Mouse (Mus musculus): Measurements from ENCODE around the gene Nr4a1. TPM values are rescaled to one million over a fixed set of nuclear protein-coding genes. Genes with fewer than 3 reads are reported as not detected.

Nr4a1 gene
- polyA plus RNA-seq, 1 experiment from 2014 or later: 5.5 TPM

GRCm38 (mm10) chr15:101287361-101287760 lies 33.3 kb downstream of the Nr4a1 start:
- Histone ChIP-seq H3K9me3 (no peaks in the 10 kb centered on the region), H3K27me3 (no peaks in the 10 kb centered on the region), H3K27ac (no peak overlapping the region), H3K4me3 (replicated peaks) (no peak overlapping the region), H3K4me2 (no peak overlapping the region), H3K9ac (replicated peaks) (no peak overlapping the region), H3K4me1 (replicated peaks) (peaks cover 14% of the 10 kb centered on the region), H3K36me3 (peaks cover 64% of the 10 kb centered on the region)
- ATAC-seq (ENCODE audit: insufficient number of reproducible peaks, insufficient read depth, low FRiP score, low TSS enrichment, low read depth): no peak
- 85% methylated on average over 6 of the region's 6 CpGs for WGBS

GRCm38 (mm10) chr15:101290354-101290753 lies 36.3 kb downstream of the Nr4a1 start:
- no peak overlapping the region for H3K27ac ChIP-seq
- no peak overlapping the region for H3K9ac ChIP-seq (replicated peaks)
- H3K9me3 ChIP-seq: no peaks in the 10 kb centered on the region
- no peak overlapping the region for H3K4me2 ChIP-seq
- H3K4me3 ChIP-seq (replicated peaks): no peak overlapping the region
- no peaks in the 10 kb centered on the region for H3K27me3 ChIP-seq
- H3K36me3 ChIP-seq: peaks cover 64% of the 10 kb centered on the region
- WGBS: 95% methylated on average over 15 of the region's 15 CpGs
- ATAC-seq (ENCODE audit: insufficient number of reproducible peaks, insufficient read depth, low FRiP score, low TSS enrichment, low read depth): no peak
- peaks cover 33% of the 10 kb centered on the region for H3K4me1 ChIP-seq (replicated peaks)

DNA sequence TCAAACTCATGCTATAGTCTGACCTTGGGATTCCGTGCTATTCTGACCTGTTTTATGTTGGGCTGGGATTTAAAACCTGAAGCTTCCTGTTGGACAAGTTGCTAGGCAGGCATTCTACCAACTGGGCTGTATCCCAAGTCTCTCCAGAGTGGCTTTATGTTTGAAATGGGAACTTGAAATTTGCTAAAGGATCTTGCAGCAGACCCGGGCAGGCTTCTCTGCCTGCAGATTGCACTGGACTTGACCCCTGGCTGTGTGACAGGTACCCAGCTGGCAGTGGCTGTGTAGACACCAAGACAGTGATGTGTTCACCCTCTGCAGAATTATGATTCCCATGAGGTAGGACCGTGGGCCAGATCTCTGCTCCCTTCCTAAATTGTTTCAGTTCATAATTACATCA lies 37.9 kb downstream of the Nr4a1 start:
- H3K4me1 ChIP-seq (replicated peaks): peaks cover 33% of the 10 kb centered on the region
- H3K4me3 ChIP-seq (replicated peaks): no peak overlapping the region
- WGBS: 91% methylated on average over 3 of the region's 3 CpGs
- H3K9ac ChIP-seq (replicated peaks): no peak overlapping the region
- H3K27me3 ChIP-seq: no peaks in the 10 kb centered on the region
- ATAC-seq (ENCODE audit: insufficient number of reproducible peaks, insufficient read depth, low FRiP score, low TSS enrichment, low read depth): no peak
- H3K36me3 ChIP-seq: peaks cover 53% of the 10 kb centered on the region
- H3K27ac ChIP-seq: no peak overlapping the region
- no peak overlapping the region for H3K4me2 ChIP-seq
- no peaks in the 10 kb centered on the region for H3K9me3 ChIP-seq

DNA sequence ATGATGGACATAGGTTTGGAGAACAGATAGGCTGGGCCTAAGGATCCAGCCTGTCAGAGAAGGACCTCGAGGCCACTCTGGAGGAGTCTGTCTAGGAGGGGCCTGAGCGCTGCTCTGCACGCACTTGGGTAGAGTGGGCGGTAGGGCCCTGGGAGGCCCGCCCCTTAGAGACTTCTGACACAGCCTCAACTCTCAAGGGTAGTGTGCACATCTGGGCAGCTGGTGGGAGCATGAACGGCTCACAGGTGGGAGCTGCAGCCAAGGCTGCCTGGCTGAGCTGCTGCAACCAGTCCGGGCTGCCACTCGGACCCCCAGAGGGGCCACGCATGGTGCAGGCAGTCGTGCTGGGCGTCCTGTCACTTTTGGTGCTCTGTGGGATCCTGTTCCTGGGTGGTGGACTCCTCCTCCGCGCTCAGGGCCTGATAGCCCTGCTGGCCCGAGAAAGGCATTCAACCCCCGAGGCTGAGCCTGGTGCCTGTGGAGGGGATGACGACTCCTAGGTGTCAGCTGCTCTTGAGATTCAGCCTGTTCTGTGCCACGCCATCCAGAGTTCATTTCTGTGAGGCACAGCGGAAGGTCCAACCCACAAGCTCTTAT lies 39.1 kb downstream of the Nr4a1 start, which contains the start of gene 6030408B16Rik:
Gene 6030408B16Rik (plus strand): TSS at position 188 of the 597 bp plus-strand sequence.
- Histone ChIP-seq H3K4me2 (peak within 1 kb of the TSS; percentile 20), H3K9me3 (no peaks in the 10 kb centered on the region), H3K4me1 (replicated peaks) (peaks cover 35% of the 10 kb centered on the region), H3K27me3 (no peaks in the 10 kb centered on the region), H3K36me3 (peaks cover 42% of the 10 kb centered on the region), H3K27ac (peak within 1 kb of the TSS; percentile 72), H3K4me3 (replicated peaks) (0 out of 2 replicates have a peak within 1 kb of the TSS, but pooled peaks have one; percentile 1), H3K9ac (replicated peaks) (peak within 1 kb of the TSS; percentile 14; the same call in 1 of the 2 replicates)
- no peak for ATAC-seq (ENCODE audit: insufficient number of reproducible peaks, insufficient read depth, low FRiP score, low TSS enrichment, low read depth)
- 42% methylated on average over 18 of the region's 18 CpGs for WGBS

GRCm38 (mm10) chr15:101294028-101294894 lies 40.2 kb downstream of the Nr4a1 start:
- peak overlapping the region; percentile 20 for H3K4me2 ChIP-seq
- no peak for ATAC-seq (ENCODE audit: insufficient number of reproducible peaks, insufficient read depth, low FRiP score, low TSS enrichment, low read depth)
- 40% methylated on average over 16 of the region's 16 CpGs for WGBS

GRCm38 (mm10) chr15:101295106-101295505 lies 41.0 kb downstream of the Nr4a1 start:
- Histone ChIP-seq H3K27me3 (no peaks in the 10 kb centered on the region), H3K9ac (replicated peaks) (no peak overlapping the region), H3K36me3 (peaks cover 23% of the 10 kb centered on the region), H3K4me2 (no peak overlapping the region), H3K4me1 (replicated peaks) (peaks cover 41% of the 10 kb centered on the region), H3K9me3 (no peaks in the 10 kb centered on the region), H3K27ac (no peak overlapping the region), H3K4me3 (replicated peaks) (no peak overlapping the region)
- WGBS: 72% methylated on average over 7 of the region's 7 CpGs
- no peak for ATAC-seq (ENCODE audit: insufficient number of reproducible peaks, insufficient read depth, low FRiP score, low TSS enrichment, low read depth)

More at GRCm38 (mm10) chr15:101294028-101294894, 40.2 kb downstream of the Nr4a1 start:
- 0 out of 2 replicates have a peak overlapping the region, but pooled peaks have one; percentile 1 for H3K4me3 ChIP-seq (replicated peaks)
- H3K27ac ChIP-seq: peak overlapping the region; percentile 72
- peaks cover 41% of the 10 kb centered on the region for H3K4me1 ChIP-seq (replicated peaks)
- no peaks in the 10 kb centered on the region for H3K27me3 ChIP-seq
- H3K9ac ChIP-seq (replicated peaks): peak overlapping the region; percentile 27; the same call in 1 of the 2 replicates
- no peaks in the 10 kb centered on the region for H3K9me3 ChIP-seq
- H3K36me3 ChIP-seq: peaks cover 31% of the 10 kb centered on the region

DNA sequence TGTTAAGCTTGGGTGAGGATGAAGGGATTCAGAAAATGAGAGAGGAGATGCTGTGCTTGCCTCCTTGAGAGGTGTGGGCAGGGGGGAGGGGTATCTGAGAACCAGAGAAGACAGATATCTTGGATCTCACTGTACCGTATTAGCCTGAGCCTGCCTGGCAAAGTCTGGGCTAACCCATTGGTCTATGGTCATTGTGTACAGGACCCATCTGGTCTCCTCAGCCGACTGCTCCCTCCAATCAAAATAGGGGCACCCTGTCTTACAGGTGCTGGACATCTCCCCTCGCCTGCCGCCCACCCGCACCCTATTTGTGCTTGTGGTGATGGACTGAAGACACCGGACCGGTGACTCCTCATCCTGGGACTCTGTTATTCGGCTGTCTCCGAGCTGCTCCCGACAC lies 41.5 kb downstream of the Nr4a1 start:
- WGBS: 95% methylated on average over 10 of the region's 10 CpGs
- Histone ChIP-seq H3K27ac (no peak overlapping the region), H3K36me3 (peaks cover 17% of the 10 kb centered on the region), H3K27me3 (no peaks in the 10 kb centered on the region), H3K9me3 (no peaks in the 10 kb centered on the region), H3K4me2 (no peak overlapping the region), H3K9ac (replicated peaks) (no peak overlapping the region), H3K4me3 (replicated peaks) (no peak overlapping the region), H3K4me1 (replicated peaks) (peaks cover 41% of the 10 kb centered on the region)
- ATAC-seq (ENCODE audit: insufficient number of reproducible peaks, insufficient read depth, low FRiP score, low TSS enrichment, low read depth): no peak

DNA sequence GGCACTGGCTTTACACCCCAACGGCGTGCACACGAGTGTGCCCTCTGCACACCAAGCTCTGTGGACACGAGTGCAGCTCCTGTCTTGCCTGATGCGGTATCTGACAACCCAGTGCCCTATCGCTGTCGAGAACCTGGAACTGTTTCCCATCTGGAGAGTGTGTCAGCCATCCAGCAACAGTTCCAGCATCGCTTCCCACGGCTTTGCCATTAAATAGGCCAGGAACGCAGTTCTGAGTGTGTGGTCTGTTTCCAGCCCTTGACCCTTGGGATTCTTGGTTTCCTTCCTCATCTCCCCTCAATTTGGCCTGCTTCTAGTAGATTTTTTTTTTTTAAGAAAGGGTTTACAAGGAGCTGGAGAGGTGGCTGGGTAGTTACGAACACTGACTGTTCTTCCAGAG lies 42.0 kb downstream of the Nr4a1 start:
- Histone ChIP-seq H3K4me2 (no peak overlapping the region), H3K27ac (no peak overlapping the region), H3K9me3 (no peaks in the 10 kb centered on the region), H3K4me1 (replicated peaks) (peaks cover 41% of the 10 kb centered on the region), H3K27me3 (no peaks in the 10 kb centered on the region), H3K4me3 (replicated peaks) (no peak overlapping the region), H3K36me3 (peaks cover 13% of the 10 kb centered on the region), H3K9ac (replicated peaks) (no peak overlapping the region)
- no peak for ATAC-seq (ENCODE audit: insufficient number of reproducible peaks, insufficient read depth, low FRiP score, low TSS enrichment, low read depth)
- WGBS: 74% methylated on average over 11 of the region's 11 CpGs

DNA sequence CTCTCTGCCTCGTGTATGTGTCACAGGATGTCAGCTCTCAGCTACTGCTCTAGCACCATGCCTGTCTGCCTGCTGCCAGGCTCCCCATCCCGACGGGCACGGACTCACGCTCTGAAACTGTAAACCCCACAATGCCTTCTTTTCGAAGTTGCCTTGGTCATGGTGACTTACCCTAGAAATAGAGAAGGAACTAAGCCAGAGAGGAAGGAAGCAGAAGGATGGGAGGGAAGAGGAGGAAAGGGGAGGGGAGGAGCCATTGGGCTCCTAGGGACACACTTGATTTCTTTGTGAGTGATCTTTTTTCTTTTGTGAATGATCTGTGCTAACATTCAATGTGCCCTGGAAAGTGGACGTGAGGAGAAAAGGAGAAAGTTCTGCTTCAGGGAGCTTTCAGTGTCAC lies 43.9 kb downstream of the Nr4a1 start:
- WGBS: 37% methylated on average over 7 of the region's 7 CpGs
- Histone ChIP-seq H3K27me3 (no peaks in the 10 kb centered on the region), H3K9me3 (no peaks in the 10 kb centered on the region), H3K4me3 (replicated peaks) (no peak overlapping the region), H3K27ac (no peak overlapping the region), H3K4me1 (replicated peaks) (peaks cover 38% of the 10 kb centered on the region), H3K4me2 (peak overlapping the region; percentile 46), H3K9ac (replicated peaks) (peak overlapping the region; percentile 57), H3K36me3 (no peaks in the 10 kb centered on the region)
- no peak for ATAC-seq (ENCODE audit: insufficient number of reproducible peaks, insufficient read depth, low FRiP score, low TSS enrichment, low read depth)

DNA sequence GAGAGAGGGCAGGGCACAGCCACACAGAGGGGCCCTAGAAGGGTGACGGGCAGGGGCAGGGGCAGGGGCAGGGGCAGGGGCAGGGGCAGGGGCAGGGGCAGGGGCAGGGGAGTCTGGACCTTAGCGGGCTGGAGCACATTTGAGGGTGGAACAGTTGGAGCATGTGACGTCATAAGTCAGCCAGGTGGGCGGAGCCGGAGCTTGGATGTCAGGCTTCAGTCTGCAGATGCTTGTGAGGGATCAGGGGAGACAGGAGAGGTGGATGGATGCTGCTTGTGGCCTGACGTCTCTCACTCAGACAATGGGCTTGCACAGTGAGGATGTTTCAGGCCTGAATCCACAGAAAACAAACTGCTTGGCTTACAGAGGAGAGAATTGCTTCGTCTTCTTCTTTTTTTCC lies 44.5 kb downstream of the Nr4a1 start:
- no peak for ATAC-seq (ENCODE audit: insufficient number of reproducible peaks, insufficient read depth, low FRiP score, low TSS enrichment, low read depth)
- H3K36me3 ChIP-seq: no peaks in the 10 kb centered on the region
- WGBS: 17% methylated on average over 7 of the region's 7 CpGs
- no peaks in the 10 kb centered on the region for H3K9me3 ChIP-seq
- peaks cover 32% of the 10 kb centered on the region for H3K4me1 ChIP-seq (replicated peaks)
- H3K9ac ChIP-seq (replicated peaks): peak overlapping the region; percentile 57
- no peak overlapping the region for H3K27ac ChIP-seq
- H3K4me2 ChIP-seq: peak overlapping the region; percentile 46
- no peaks in the 10 kb centered on the region for H3K27me3 ChIP-seq
- peak overlapping the region; percentile 19; the same call in 1 of the 2 replicates for H3K4me3 ChIP-seq (replicated peaks)

- no peaks in the 10 kb centered on the region for H3K36me3 ChIP-seq
- no peak overlapping the region for H3K4me2 ChIP-seq
- no peak overlapping the region for H3K4me3 ChIP-seq (replicated peaks)
- H3K27me3 ChIP-seq: no peaks in the 10 kb centered on the region
- no peak overlapping the region for H3K9ac ChIP-seq (replicated peaks)
- H3K27ac ChIP-seq: no peak overlapping the region
- no peaks in the 10 kb centered on the region for H3K9me3 ChIP-seq
- 84% methylated on average over 14 of the region's 14 CpGs for WGBS
- peaks cover 23% of the 10 kb centered on the region for H3K4me1 ChIP-seq (replicated peaks)
- ATAC-seq (ENCODE audit: insufficient number of reproducible peaks, insufficient read depth, low FRiP score, low TSS enrichment, low read depth): no peak
These were observed 45.5 kb downstream of the Nr4a1 start for GRCm38 (mm10) chr15:101299480-101299960.
